Mouse (Mus musculus): ENCODE results near the gene Notum.

DNA sequence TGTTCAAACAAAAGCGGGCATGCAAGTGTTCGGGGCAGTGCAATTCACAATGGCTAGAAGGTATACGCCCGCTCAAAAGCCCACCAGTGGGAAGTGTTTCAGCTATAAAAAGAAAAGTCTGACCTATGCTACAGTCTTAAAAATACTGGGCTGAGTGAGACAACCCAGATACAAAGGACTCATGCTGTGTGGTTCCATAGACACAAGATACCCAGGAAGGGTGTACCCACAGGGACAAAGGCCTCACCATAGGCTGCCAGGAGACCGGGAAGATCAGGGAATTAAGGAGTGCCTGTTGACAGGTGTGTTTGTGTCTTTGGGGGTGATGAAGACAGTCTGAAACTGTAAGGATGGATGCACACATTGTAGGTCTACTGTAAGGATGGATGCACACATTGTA, 2.7 kb upstream of the Notum start:
- TF ChIP-seq CTCF (IDR thresholded peaks at IDR 0.05; ENCODE audit: extremely low read depth, insufficient read length, insufficient replicate concordance, low read depth, low read length) (no peak), POLR2A (IDR thresholded peaks at IDR 0.05; ENCODE audit: low read depth, low read length) (no peak)

Data from small intestine, adult 2 months (tissue).